Mouse (Mus musculus): ENCODE results near the gene Fosb.

Gene Fosb

DNA sequence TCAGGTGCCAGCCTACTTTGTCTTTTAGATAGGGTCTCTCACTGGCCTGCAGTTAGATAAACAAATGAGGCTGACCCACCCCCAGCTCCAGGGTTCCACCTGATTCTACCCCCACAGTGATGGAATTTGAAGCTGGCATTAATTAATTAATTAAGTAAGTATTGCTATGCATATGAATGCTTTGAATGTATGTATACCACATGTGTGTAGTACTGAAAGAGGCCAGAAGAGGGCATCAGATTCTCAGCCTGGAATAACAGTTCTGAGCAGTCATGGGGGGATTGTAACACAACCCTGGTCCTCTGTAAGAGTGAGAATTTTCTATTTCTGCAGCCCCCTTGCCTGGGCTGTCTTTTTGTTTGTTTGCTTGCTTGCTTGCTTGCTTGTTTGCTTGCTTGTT lies 18.6 kb upstream of the Fosb start:
- DNase-seq, result no peak

DNA sequence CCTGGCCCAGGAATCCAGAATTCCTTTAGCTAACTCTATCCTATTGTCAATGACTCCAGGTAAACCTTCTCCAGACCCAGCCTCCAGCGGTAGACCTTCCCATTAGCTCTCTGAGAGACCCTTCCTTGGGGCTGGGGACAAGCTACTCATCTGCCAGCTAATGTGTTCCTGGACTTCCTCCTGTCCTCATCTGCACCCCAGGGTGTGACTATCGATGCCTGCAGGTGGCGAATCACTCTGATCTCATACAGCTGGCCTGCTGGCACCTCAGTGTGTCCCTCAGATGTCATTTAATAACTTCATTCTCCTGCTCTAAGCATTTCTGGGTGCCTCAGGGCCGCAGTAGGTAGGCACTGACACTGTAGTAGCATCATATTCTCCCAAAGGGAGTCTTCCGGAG lies 17.9 kb upstream of the Fosb start:
- no peak for DNase-seq

DNA sequence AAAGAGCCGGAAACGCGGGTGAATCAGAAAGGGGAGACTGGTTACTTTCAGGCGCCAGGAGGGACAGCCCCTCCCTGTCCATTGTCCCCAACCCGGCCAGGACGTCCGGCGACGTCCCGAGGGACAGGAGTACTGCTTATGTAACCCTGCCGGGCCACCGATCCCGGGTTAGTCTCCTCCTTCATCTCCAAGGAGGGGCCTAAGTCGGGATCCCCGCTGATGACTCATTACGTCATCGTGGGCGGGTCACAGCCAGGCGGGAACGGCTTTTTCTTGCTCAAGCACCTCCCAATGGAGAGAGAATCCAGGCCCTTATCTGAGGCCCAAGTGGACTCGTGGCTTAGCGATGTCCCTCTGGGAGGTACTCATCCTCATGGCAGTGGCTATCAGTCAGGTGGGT lies 17.3 kb upstream of the Fosb start:
- DNase-seq, result peak; percentile 91

DNA sequence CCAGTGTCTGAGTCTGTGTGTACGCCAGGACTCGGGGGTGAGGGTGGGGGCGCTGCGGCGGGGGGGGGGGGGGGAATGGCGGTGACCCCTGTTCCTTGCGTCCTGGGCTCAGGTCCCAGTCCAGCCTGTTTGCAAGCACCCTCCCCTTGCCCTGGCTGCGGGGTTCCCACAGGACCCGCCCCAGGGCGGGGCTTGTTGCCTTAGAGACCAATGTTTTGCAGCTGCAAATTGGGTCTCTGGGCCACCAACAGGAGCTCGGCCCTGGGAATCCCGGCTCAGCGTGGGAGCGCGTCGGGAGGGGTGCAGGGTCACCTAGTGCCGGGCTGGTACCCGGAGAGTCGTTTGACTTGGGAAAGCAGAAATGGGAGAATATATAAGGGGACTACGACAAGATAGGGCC lies 16.5 kb upstream of the Fosb start:
- peak; percentile 87 for DNase-seq

DNA sequence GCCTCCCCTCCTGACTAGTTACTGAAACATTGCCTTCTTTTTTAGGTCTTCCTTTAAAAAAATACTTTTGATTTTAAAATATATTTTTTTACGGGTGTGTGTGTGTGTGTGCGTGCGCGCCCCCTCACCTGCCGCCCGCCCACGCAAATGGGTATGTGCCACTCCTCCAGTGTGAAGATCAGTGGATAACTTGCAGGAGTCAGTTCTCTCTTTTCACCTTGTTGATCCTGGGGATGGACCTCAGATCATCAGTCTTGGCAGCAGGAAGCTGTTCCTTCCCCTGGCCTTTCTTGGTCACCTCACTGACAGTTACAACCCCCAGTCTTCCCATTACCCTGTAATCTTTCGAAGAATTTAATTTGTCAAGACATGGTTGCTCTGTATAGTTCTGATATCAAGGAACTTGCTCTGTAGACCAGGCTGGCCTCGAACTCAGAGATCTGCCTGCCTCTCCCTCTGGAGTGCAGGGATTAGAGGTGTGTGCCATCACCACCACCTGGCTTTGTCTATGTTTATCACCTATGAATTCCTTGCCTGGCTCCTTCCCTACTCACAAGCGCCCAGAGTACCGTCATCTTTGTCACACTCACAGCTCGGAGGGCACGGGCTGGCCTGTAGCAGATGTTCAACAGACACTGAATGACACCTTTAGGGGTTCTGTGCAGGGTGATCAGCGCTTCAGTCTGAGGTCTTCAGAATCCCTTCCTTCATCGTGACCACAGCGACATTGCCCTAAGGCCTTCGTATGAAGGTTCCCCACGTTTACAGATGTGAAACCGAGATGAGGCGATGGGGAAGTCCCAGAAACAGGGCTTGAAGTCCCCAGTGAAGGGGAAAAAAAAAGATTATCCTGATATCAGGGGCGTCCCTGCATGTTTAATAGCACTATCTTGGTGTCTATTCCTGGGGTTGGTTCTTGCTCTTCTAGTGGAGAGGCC lies 15.7 kb upstream of the Fosb start:
- no peak for DNase-seq

DNA sequence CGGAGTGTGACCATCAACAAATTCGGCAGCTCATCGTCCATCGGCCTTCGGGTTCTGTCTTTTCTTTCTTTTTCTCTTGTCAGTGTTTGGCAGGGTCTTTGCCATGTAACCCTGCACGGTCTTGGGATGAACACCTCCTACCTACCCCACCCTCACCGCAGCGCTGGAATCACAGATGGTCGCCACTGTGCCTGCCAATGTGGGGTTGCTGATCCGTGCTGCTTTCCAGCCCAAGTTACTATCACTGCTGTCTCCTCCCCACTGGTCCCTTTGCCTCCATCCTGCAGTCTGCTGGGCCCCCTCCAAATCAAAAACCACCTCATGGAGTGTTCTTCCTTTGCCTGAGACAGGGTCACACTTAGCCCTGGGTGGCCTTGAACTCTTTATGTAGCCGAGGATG lies 14.4 kb upstream of the Fosb start:
- DNase-seq, result no peak

DNA sequence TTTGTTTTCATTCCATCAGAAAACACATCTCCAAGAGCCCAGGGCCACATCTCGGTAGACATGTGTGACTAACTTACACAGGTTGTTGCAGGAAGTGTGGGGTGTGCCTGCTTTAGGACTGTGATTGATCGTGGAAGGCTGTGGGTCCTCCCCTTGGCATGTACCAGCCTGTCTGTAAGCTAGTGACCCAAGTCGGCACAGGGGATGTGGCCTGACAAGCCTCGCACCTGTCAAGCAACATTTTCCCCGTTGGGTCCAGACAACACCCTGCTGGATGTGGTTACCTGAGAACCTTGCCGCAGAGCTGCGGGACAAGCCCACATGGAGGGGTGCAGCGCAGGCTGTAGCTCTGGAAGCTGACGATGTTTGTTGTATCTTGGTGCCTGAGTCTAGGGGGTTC lies 12.6 kb upstream of the Fosb start:
- no peak for DNase-seq

DNA sequence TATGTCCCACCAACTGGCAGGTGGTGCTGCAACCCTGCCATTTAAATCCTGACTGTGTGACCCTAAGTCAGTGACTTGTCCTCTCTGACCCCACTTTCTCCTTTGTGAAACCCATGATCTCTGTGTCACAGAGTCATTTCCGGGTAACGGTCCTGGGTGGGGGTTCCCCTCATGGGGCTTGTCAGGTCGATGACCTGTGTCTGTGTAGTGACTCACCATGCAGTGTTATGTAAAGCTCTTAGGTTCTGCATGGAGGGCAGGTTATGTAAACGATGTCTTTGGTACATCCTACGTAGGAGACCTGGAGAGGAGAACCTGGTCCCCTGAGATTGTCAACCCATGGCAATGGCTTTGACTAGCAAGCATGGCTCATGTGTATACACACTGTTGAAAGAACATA lies 11.6 kb upstream of the Fosb start:
- DNase-seq, result no peak

DNA sequence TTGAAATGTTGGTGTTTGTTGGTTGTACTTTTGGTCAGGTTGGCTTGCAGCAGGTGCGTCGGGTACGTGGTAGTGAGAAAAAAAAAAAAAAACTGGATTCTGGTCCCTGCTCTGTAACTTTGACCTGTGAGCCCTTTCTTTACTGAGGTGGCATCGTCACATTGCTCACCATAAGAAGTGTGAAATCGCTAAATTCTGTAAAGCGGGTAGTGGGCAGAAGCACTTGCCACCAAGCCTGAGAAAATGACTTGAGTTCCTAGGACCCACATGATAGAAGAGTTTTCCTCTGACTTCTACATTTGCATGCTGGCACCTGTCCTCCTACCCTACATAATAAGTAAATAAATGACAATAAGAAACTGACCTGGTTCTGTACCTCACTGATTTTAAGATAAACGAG lies 10.8 kb upstream of the Fosb start:
- DNase-seq, result no peak

DNA sequence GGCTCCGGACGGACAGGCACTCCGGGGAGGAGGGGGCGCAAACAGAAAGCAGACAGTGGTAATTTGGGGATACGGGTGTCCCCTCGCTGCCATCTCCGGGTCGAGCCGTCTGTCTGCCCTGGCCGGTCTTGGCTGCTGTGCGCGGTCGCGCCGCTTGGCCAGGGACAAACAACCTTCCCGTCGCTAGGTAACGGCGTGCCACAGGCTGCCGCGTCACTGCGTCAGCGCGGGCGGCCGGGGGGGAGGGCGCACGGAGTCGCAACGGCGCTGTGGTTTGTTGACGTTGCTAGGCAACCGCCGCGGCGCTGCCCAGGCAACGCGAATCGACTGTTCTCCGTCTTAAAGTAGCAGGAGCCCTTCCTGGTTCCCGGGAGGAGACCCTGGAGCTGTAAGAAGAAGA lies 10.1 kb upstream of the Fosb start:
- peak; percentile 95 for DNase-seq

DNA sequence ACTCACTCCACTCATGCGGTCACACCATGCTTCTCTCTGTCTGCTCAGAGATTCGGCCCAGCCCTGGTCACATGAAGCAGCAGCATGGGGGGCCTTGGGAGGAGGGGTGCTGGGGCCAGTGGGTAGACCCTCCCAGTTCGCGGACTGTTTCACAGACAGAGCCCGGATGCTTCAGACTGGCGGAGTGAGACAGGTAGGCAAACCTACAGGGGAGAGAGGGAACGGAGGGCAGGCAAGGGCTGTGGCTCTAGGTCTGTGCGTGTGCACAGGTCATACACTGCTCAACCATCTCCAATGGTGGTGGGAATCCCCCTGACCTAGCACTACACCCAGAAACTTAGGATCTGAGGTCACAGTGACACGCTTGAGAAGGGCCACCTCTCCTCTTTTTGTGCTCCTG lies 9.6 kb upstream of the Fosb start:
- no peak for DNase-seq

DNA sequence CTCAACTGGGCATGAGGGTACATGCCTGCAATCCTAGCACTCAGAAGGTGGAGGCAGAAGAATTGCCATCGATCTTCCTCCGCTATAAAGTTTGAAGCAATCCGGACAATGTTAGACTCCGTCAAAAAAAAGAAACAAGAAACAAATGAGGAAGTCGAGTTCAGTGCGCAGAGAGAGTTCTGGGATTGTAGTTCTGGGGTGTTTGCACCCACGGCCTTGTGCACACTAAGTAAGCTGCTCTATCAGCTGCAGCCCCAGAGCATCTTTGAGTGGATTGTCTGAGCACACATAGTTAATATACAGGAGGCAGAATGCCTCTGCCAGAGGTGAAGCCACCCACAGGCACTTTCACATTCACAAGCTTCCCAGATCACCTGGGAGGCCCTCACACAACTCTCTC lies 8.8 kb upstream of the Fosb start:
- DNase-seq, result no peak

DNA sequence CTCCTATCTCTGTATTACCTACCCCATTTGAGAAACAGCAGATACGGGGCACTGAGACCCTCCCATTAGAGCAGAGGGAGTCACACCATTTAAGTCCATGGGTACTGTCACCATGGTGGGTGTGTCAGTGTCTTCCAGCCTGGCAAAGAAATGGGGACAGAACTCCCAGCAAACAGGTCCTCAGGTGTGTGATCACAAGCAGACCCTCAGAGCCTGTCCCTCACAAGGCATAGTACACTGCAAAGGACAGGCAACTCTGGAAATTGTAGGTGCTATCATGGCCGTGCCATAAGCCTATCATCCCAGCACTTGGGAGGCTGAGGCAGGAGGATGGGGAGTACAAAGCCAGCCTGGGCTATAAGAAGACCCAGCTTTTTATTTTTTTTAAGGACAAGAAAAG lies 8.3 kb upstream of the Fosb start:
- no peak for DNase-seq

DNA sequence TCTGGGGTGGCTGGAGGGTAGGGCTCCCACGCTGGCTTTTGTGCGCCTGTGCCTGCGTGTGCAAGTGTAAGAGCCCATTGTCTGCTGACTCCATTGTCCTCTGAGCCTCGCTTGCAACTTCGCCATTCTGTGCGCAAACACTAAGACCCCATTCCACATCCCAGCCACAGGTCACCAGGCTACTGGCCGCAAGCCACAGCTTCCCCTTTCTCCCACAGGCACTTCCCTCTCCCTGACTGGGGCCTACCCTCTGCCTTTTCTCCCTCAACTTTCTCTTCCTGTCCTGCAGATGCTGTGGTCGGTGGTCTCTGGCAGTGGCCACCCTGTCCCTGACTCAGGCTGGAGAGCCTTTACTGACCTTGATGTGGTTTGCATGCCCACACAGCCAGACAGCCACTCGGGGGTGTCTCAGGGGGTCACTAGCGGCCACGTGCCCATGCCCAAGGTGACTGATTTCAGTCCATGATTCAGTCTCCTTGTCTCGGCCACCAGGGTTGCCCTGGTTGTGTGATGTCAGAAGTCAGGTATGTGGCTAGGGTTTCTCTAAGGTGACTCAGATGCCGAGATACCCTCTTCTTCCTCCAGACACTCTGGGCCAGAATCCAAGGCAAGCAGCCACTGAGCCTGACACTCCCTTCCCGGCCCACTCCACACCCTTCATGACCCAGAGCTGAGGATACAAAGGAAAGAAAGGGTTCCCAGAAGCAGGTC lies 6.8 kb upstream of the Fosb start:
- no peak for DNase-seq

DNA sequence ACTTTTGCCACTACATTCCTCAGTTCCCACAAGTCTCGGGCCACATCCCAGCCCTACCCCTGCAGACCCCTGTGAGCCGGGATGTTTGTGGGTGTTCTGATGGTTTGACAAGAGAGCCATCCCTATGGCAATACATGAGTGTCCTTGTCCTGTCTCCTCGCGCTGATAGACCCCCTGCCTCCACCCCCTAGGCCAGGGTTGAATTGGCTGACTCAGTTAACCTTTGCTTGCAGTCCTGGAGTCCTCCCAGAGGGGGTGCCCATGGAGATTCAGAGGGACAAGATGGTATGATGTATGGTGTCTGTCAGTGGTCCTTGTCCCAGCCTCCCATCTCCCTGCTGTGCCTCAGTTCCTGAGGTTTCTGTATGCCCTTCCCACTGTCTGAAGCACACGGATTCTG lies 4.2 kb upstream of the Fosb start:
- DNase-seq, result no peak

DNA sequence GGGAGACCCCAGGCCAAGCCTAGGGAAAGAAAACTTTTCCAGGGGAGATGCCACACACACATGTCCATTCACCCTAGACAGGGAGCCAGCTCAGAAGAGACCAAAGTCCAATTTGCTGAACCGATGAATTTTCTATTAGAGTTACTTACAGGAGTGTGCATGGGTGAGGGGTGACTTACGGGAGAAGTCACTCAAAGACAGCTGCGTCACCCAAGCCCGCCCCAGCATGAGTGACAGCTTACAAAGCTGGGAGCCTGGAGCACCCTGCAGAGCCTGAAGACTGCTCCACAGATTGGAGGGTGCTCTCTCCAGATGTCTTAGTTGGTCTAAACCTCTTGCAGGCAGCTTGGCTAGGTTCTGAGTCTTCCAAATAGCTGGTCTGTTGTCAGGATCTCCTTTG lies 2.1 kb upstream of the Fosb start:
- no peak for DNase-seq

DNA sequence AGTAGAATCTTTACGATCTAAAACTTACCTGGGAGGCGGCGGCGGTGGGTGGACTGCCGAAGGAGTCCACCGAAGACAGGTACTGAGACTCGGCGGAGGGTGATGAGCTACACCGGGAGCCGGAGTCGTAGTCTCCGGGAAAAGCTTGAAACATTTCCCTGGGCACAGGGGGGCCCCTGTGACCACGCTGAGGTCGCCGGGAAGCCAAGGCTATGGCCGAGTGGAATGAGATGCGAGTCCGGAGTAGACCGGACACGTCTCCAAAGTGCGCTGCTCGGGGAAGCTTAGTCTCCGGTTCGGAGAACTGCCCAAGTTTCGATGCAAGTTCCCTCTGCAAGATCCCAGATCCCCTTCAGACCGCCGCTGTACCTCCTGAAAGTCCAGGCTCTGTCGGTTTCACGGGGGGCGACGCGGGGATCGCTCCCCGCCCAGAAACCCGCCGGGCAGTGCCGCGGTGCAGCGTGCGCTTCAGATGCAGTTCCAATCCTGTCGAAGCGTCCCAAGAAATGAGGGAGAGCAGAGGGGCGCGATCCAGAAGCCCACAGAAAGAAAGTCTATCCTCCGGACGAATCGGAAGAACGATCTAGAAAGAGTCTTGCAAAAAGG lies 470 bp downstream of the Fosb start:
- no peak for DNase-seq

DNA sequence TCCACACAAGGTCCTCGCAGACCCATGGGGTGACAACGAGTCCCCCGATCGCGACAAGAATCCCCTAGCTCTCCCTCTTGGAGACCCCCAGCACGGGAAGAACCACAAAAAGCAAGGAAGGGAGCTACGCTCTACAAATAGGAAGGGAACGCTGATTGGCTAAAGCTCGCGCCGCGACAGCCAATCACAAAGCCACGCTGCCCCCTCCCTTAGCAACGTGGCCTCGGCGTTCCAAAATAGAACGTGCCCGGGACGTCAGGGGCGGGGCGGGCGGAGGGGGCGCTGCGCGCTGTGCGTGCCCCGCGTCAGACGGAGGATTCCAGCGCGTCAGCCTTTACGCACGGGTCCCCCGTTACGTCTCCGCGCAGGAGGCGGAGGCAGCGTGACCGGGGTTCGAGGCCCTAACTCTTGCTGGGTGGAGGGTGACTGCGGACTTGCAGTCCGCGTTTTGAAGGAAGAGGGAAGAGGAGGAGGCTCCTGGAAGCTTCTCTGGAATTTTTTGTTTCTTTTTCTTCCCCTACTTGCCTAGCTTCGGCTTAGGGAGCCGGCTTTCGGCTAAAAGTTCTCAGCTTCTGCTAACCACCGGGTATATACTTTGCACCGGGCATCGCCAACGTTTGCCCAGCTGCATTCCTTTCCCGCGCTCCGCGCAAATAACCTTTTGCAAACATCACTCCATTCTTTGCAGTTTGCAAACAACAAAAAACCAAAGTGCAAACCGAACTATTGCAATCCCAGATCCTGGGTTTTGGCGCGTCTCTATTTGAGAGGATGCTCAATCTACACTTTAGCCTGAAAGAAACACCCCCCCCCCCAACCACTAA lies 1.2 kb downstream of the Fosb start:
- DNase-seq, result peak; percentile 95

DNA sequence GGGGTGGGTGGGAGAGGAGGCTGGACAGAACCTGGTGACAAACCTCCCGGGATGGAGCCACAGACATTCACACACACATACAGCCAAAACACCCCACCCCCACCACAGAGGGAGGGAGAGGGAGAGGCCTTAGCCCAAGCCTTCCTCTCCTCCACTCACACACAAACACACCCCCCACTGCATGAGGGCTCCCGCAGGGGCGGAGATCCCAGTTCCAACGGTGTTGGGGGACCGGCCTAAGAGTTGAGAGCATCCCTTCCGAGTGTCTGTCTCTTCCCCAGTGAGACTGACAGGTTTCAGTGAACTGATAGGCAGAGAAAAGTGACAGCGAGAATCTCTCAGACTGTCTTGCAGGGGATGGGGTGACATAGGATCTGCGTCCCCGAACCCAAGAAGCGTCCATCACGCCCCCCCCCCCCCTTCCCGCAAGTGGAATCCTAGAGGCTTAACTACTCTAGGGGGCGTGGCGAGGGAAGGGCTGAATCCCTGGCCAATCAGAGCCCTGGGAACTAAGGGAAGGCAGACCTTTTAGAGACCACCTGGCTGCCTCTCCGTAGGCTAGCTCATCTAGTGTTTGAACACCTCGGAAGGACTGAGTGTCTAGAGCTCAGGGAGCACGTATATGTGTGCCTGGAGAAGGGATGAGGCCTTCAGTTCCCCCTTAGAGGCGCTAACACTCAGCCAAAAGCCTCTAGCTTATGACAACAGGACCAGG lies 2.0 kb downstream of the Fosb start:
- peak; percentile 72 for DNase-seq

DNA sequence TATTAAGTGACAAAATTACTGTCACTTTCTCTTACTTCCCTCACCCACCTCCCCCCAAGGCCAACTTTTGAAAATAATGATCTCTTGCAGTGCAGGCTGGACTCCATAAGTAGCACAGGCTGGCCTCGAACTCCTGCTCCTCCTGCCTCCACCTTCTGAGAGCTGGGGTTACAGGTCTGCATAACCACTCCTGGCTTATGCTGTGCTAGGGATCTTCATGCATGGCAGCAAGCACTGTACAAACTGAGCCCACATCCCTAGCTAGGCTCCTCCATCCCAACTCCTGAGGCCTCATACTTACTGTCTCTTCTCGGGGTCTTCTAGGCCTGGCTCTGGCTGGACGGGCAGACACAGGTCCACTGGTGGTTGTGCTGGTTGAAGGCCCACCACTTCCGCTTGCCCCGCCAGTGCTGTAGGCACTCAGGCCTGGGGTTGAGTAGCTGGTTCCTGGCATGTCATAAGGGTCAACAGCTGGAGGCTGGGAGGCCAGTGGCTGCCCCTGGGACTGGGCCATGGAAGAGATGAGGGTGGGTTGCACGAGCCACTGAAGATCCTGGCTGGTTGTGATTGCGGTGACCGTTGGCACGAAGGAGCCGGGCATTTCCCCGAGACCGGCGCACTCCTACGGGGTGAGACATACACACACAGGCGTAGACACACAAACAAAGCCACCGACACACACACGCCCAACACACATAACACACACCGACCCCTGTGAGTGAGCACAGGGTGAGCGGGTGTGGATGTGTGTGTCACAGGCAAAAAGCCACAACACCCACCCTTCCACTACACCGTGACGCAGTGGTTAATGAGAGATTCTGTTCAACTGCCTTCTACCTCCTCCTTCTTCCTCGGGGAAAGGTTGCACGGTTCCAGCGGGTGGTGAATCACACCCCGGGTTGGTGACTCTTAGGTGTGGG lies 2.8 kb downstream of the Fosb start:
- DNase-seq, result no peak

All from kidney, adult 11 months (tissue).